In the genomic region with DNA sequence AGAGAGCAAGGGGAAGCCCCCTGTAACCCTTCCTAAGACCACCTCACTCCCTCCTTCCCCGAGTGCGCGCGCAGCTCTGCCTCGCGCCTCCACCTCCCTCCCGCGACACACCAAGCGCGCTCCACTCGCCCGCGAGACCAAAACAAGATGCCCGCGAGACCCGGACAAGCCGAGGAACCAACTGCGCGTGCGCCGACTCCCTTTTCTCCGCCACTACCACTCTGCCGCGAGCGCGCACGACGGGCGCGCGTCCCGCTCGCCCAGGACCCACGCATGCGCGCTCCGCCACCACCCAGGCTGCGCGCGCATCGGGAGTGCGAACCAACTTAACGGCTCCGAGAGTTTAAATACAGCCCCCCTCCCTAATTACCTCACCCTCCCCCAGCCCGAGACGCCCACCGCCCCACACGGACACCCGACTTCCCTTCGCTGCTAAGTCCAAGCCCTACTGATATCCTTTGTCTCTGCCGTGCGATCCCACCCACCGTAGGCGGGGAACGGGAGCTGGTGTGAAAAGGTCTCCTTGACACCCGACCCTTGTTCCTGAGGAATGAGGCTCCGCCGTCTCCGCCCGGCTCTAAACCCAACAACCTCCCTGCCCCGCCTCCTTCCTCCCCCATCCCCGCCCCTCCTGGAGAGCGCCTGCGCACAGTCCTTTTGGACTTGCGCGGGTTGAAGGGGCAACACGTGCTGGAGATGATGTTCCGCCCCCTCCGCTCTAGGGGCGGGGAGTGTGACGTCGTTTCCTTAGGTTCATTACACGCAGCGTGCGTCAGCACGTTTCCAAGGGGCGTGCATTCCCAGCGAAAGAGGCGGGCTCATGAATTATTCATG, we compare ENCODE assay signal across 7 mouse cellular contexts. TPM values are rescaled to one million over a fixed set of nuclear protein-coding genes. Genes with fewer than 3 reads are reported as not detected.
DNase-seq lines count a peak whose midpoint lies in the region; ATAC-seq lines count a peak whose summit lies in the region.

No protein-coding gene starts in this region.

- peak overlapping the region; percentile 83 for H3K4me2 ChIP-seq in intestine, embryonic 15.5 days (replicated peaks)

- no peaks in the 10 kb centered on the region for H3K9me3 ChIP-seq in intestine, embryonic 15.5 days
- H3K9me3 ChIP-seq in midbrain, embryonic 10.5 days (replicated peaks), result no peaks in the 10 kb centered on the region

- peak overlapping the region; percentile 99 for H3K27ac ChIP-seq in intestine, embryonic 15.5 days
- peak overlapping the region; percentile 95 for H3K27ac ChIP-seq in midbrain, embryonic 10.5 days (replicated peaks)

- intact Hi-C loops in gastrocnemius, postnatal 36 days (cut with DNase I), result no loop called here
- intact Hi-C loops in left cerebral cortex, postnatal 25 days (cut with DNase I), result loop anchor here (5.0 kb wide), 2 partner anchors 371 to 386 kb away; partner anchors contain the start of genes Ap4m1, Mcm7 and Zfp113

- H3K4me1 ChIP-seq in intestine, embryonic 15.5 days (replicated peaks), result peaks cover 34% of the 10 kb centered on the region
- peaks cover 47% of the 10 kb centered on the region for H3K4me1 ChIP-seq in midbrain, embryonic 10.5 days

- H3K27me3 ChIP-seq in intestine, embryonic 15.5 days (replicated peaks), result no peaks in the 10 kb centered on the region
- peaks cover 18% of the 10 kb centered on the region for H3K27me3 ChIP-seq in midbrain, embryonic 10.5 days (ENCODE audit: low read depth, poor library complexity, severe bottlenecking)

- DNase-seq in adrenal gland, adult 2 months, result peak; percentile 99
- peak; percentile 100 for DNase-seq in embryo, embryonic 11.5 days (ENCODE audit: low read depth, low spot score)
- DNase-seq in gastrocnemius, postnatal 36 days, result peak; percentile 97 to 98
- DNase-seq in left cerebral cortex, postnatal 25 days (ENCODE audit: low spot score in 2 of 2), result peak; percentile 99 to 100
- DNase-seq in midbrain, embryonic 10.5 days (ENCODE audit: low spot score), result peak; percentile 100
- DNase-seq in right cerebral cortex, postnatal 4 days, result peak; percentile 100

- ATAC-seq in intestine, embryonic 15.5 days, result peak; percentile 90

- peak overlapping the region; percentile 95 for H3K9ac ChIP-seq in intestine, embryonic 15.5 days

- peaks cover 16% of the 10 kb centered on the region for H3K36me3 ChIP-seq in intestine, embryonic 15.5 days
- peaks cover 39% of the 10 kb centered on the region for H3K36me3 ChIP-seq in midbrain, embryonic 10.5 days

- H3K4me3 ChIP-seq in intestine, embryonic 15.5 days (replicated peaks), result peak overlapping the region; percentile 88
- peak overlapping the region; percentile 91 for H3K4me3 ChIP-seq in midbrain, embryonic 10.5 days

- under 1% methylated on average over 79 of the region's 79 CpGs for WGBS in intestine, embryonic 15.5 days
- WGBS in midbrain, embryonic 10.5 days, result 0% methylated on average over 79 of the region's 79 CpGs

RNA-seq across cellular contexts. Expression of gene Mepce, which starts 1.1 kb away (rescaled TPM):
- 10 to 100 TPM; 43.9 to 46.4 TPM for total RNA-seq in adrenal gland, adult 2 months (2021)
- 29.9 and 35.4 TPM in 2 replicates for polyA plus RNA-seq in adrenal gland, adult 2 months (2012; rRNA removed)
- total RNA-seq in gastrocnemius, postnatal 36 days (2021), result 10 to 100 TPM; 20.8 to 25.2 TPM
- 8.9 and 9.2 TPM in 2 replicates for polyA plus RNA-seq in intestine, embryonic 15.5 days (2015; fragmentation: Nextera tagmentation; extraction: Ambion mirVana)
- 10 to 100 TPM; 41.4 to 45.0 TPM for total RNA-seq in left cerebral cortex, postnatal 25 days (2021)
- 11.7 and 12.5 TPM in 2 replicates for polyA plus RNA-seq in midbrain, embryonic 10.5 days (2016; fragmentation: Nextera tagmentation; extraction: Ambion mirVana)

RNA-seq across cellular contexts. Expression of gene Zcwpw1, which starts 1.3 kb away (rescaled TPM):
- 1 to 10 TPM; 2.0 to 2.2 TPM for total RNA-seq in adrenal gland, adult 2 months (2021)
- polyA plus RNA-seq in adrenal gland, adult 2 months (2012; rRNA removed), result 0.38 and 0.56 TPM in 2 replicates
- total RNA-seq in gastrocnemius, postnatal 36 days (2021), result under 1 TPM in 1 of 2 experiments, not detected in 1; 0.17 TPM
- 13.6 and 15.6 TPM in 2 replicates for polyA plus RNA-seq in intestine, embryonic 15.5 days (2015; fragmentation: Nextera tagmentation; extraction: Ambion mirVana)
- total RNA-seq in left cerebral cortex, postnatal 25 days (2021), result 1 to 10 TPM; 4.6 to 6.7 TPM
- polyA plus RNA-seq in midbrain, embryonic 10.5 days (2016; fragmentation: Nextera tagmentation; extraction: Ambion mirVana), result 13.8 and 16.1 TPM in 2 replicates

RNA-seq across cellular contexts. Expression of gene Ppp1r35, which starts 7.7 kb away (rescaled TPM):
- 10 to 100 TPM; 16.1 to 40.1 TPM for total RNA-seq in adrenal gland, adult 2 months (2021)
- 61.5 and 83.6 TPM in 2 replicates for polyA plus RNA-seq in adrenal gland, adult 2 months (2012; rRNA removed)
- total RNA-seq in gastrocnemius, postnatal 36 days (2021), result 1 to 10 TPM; 5.6 to 7.9 TPM
- 22.3 and 22.7 TPM in 2 replicates for polyA plus RNA-seq in intestine, embryonic 15.5 days (2015; fragmentation: Nextera tagmentation; extraction: Ambion mirVana)
- total RNA-seq in left cerebral cortex, postnatal 25 days (2021), result 10 to 100 TPM; 23.4 to 27.1 TPM
- polyA plus RNA-seq in midbrain, embryonic 10.5 days (2016; fragmentation: Nextera tagmentation; extraction: Ambion mirVana), result 62.6 and 63.9 TPM in 2 replicates

RNA-seq across cellular contexts. Expression of gene Tsc22d4, which starts 40.8 kb away (rescaled TPM):
- total RNA-seq in adrenal gland, adult 2 months (2021), result 10 to 100 TPM; 82.9 to 89.9 TPM
- 123 and 136 TPM in 2 replicates for polyA plus RNA-seq in adrenal gland, adult 2 months (2012; rRNA removed)
- 10 to 100 TPM; 52.2 to 55.6 TPM for total RNA-seq in gastrocnemius, postnatal 36 days (2021)
- 117 and 118 TPM in 2 replicates for polyA plus RNA-seq in intestine, embryonic 15.5 days (2015; fragmentation: Nextera tagmentation; extraction: Ambion mirVana)
- total RNA-seq in left cerebral cortex, postnatal 25 days (2021), result 100 to 1,000 TPM; 173 to 195 TPM
- polyA plus RNA-seq in midbrain, embryonic 10.5 days (2016; fragmentation: Nextera tagmentation; extraction: Ambion mirVana), result 75.6 and 75.8 TPM in 2 replicates

RNA-seq across cellular contexts. Expression of gene Nyap1, which starts 44.9 kb away (rescaled TPM):
- total RNA-seq in adrenal gland, adult 2 months (2021), result 1 to 10 TPM; 2.2 to 6.0 TPM
- polyA plus RNA-seq in adrenal gland, adult 2 months (2012; rRNA removed), result 7.3 and 8.9 TPM in 2 replicates
- under 1 TPM; 0.20 to 0.28 TPM for total RNA-seq in gastrocnemius, postnatal 36 days (2021)
- polyA plus RNA-seq in intestine, embryonic 15.5 days (2015; fragmentation: Nextera tagmentation; extraction: Ambion mirVana), result 2.3 and 2.8 TPM in 2 replicates
- total RNA-seq in left cerebral cortex, postnatal 25 days (2021), result 10 to 100 TPM; 69.0 to 73.4 TPM
- 5.1 and 8.4 TPM in 2 replicates for polyA plus RNA-seq in midbrain, embryonic 10.5 days (2016; fragmentation: Nextera tagmentation; extraction: Ambion mirVana)

Comparison
In these comparisons a context has a peak if more than half of its experiments do, and no peak if none do; other contexts are left out.
1. Peak in every context shown above with its lines: DNase-seq, ATAC-seq, H3K4me3 ChIP-seq and H3K27ac ChIP-seq.